Mouse (Mus musculus) forebrain, embryonic 14.5 days (tissue): Measurements from ENCODE around the gene Phkg1. TPM values are rescaled to one million over a fixed set of nuclear protein-coding genes. Genes with fewer than 3 reads are reported as not detected.
"Not testable (repeated sequence)": the region's sequence is repeated elsewhere in the genome, so short reads cannot be mapped to it uniquely, and the experiment has no call there.

Source experiments
- ATAC-seq: fragments of 200-750 bp; cut with Nextera tagmentation; 2 replicates; pipeline ENCODE4 v1.8.0; 2017; ENCODE audit warnings: mild to moderate bottlenecking, moderate library complexity
- DNase-seq: peaks from one replicate; pipeline ENCODE4 v3.0.0-alpha.2; 2015; ENCODE audit warnings: low spot score
- H3K27ac ChIP-seq: fragments of 300-500 bp; sonication (generic); 2 replicates; pipeline ENCODE4 v1.5.1; 2014; ENCODE audit warnings: low read depth, mild to moderate bottlenecking, control low read depth, low read length, moderate library complexity
- H3K27me3 ChIP-seq: fragments of 300-500 bp; sonication (generic); replicated peaks from 2 replicates; pipeline ENCODE4 v1.6.1; 2014; ENCODE audit warnings: low read length, control low read depth, mixed read lengths; ENCODE audit not compliant: control insufficient read depth, insufficient read depth
- H3K36me3 ChIP-seq: fragments of 300-500 bp; sonication (generic); 2 replicates; pipeline ENCODE4 v1.6.1; 2014; ENCODE audit warnings: low read length, control low read depth; ENCODE audit not compliant: control insufficient read depth, insufficient read depth
- H3K4me1 ChIP-seq: fragments of 300-500 bp; sonication (generic); 2 replicates; pipeline ENCODE4 v1.6.1; 2014; ENCODE audit warnings: antibody characterized with exemption, low read length, control low read depth; ENCODE audit not compliant: control insufficient read depth, insufficient read depth
- H3K4me2 ChIP-seq: fragments of 300-500 bp; sonication (generic); 2 replicates; pipeline ENCODE4 v1.6.1; 2014; ENCODE audit warnings: mild to moderate bottlenecking, control low read depth, low read length
- H3K4me3 ChIP-seq: fragments of 300-500 bp; sonication (generic); 2 replicates; pipeline ENCODE4 v1.5.1; 2014; ENCODE audit warnings: low read depth, low read length, control low read depth
- H3K9ac ChIP-seq: fragments of 300-500 bp; sonication (generic); 2 replicates; pipeline ENCODE4 v1.6.1; 2014; ENCODE audit warnings: mild to moderate bottlenecking, low read length, control low read depth, moderate library complexity
- H3K9me3 ChIP-seq: fragments of 300-500 bp; sonication (generic); replicated peaks from 2 replicates; pipeline ENCODE4 v1.6.1; 2016; ENCODE audit warnings: low read length, control low read depth, mixed read lengths; ENCODE audit not compliant: control insufficient read depth
- WGBS: fragments of 180-500 bp; shearing (Covaris S2); extraction: QIAGEN DNeasy Blood & Tissue Kit; methylation state at CpG from one replicate; pipeline ENCODE4 v1.1.7; 2014; 5-methylcytosine and 5-hydroxymethylcytosine counted together
- polyA plus RNA-seq: library from polyadenylated mRNA; unstranded; fragments of >200 nt; fragmentation: Nextera tagmentation; extraction: Ambion mirVana; gene quantifications from 2 replicates; pipeline ENCODE4 v1.2.1, GENCODE M21; 2014

Phkg1 gene
- polyA plus RNA-seq, 1 experiment from 2014 or later, result 0.09 TPM

- no peaks in the 10 kb centered on the region for H3K27me3 ChIP-seq
- H3K9ac ChIP-seq, result no peak overlapping the region
- H3K4me2 ChIP-seq, result no peak overlapping the region
Observed at GRCm38 (mm10) chr5:129929924-129930855, 31.8 kb upstream of the Phkg1 start.

GRCm38 (mm10) chr5:129925933-129926332, 27.6 kb upstream of the Phkg1 start:
- no peak for DNase-seq
- no peak overlapping the region for H3K27ac ChIP-seq
- no peak for ATAC-seq
- H3K4me3 ChIP-seq, result no peak overlapping the region
- no peaks in the 10 kb centered on the region for H3K27me3 ChIP-seq
- no peaks in the 10 kb centered on the region for H3K9me3 ChIP-seq
- no peak overlapping the region for H3K4me2 ChIP-seq
- WGBS, result 82% methylated on average over 5 of the region's 5 CpGs
- no peaks in the 10 kb centered on the region for H3K36me3 ChIP-seq
- no peak overlapping the region for H3K9ac ChIP-seq
- H3K4me1 ChIP-seq, result no peaks in the 10 kb centered on the region

More at GRCm38 (mm10) chr5:129929924-129930855, 31.8 kb upstream of the Phkg1 start:
- Histone ChIP-seq H3K36me3 (no peaks in the 10 kb centered on the region), H3K27ac (no peak overlapping the region), H3K4me3 (no peak overlapping the region), H3K9me3 (no peaks in the 10 kb centered on the region), H3K4me1 (no peaks in the 10 kb centered on the region)
- WGBS, result 32% methylated on average over 9 of the region's 9 CpGs
- ATAC-seq (no peak; the same call in 1 of the 2 replicates), DNase-seq (no peak)

DNA sequence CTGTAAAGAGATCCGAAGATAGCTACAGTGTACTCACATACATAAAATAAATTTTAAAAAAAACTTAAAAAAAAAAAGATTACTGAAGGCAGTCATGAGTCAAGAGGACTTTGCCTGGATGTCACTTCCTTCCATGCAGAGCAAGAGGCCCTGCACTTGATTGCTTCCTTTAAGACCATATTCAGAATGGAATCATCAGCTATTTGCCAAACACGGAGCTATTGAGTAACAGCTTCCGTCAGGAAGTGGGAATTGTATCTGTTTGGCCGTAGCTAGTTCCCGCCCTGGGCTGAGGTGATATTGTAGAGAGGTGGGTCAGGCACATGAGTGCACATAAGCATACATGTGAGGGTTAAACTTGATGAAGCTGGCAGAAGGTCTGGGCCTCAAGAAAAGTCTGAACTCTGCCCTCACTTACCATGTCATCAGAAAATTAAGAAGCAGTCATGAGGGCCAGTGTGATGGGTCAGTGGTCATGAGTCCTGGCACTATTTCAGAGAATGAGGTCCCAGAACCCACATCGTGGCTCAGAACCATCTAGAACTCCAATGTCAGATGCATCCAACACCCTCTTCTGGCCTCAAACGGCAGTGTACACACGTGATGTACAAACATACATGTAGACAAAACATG, 26.6 kb upstream of the Phkg1 start:
- H3K27me3 ChIP-seq, result no peaks in the 10 kb centered on the region
- H3K4me3 ChIP-seq, result no peak overlapping the region
- H3K36me3 ChIP-seq, result no peaks in the 10 kb centered on the region
- no peak overlapping the region for H3K4me2 ChIP-seq
- H3K9ac ChIP-seq, result no peak overlapping the region
- DNase-seq (no peak), ATAC-seq (no peak)
- 88% methylated on average over 8 of the region's 8 CpGs for WGBS
- no peaks in the 10 kb centered on the region for H3K4me1 ChIP-seq
- no peaks in the 10 kb centered on the region for H3K9me3 ChIP-seq
- H3K27ac ChIP-seq, result no peak overlapping the region

DNA sequence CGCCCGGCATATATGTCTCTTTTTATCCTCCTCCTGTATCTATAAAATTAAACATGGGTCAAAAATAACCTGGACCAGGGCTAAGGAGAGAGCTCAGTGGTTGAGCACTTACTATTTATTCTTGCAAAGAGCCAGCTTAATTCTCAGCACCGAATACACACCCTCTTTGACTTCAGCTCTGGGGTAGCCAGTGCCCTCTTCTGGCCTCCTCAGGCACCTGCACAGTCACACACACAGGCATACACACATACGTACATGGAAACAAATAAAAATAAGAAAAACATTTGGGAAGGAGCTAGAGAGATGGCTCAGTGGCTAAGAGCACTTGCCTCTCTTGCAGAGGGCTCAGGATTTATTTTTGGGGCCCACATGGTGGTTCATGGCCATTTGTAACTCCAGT, 23.6 kb upstream of the Phkg1 start:
- H3K9me3 ChIP-seq, result no peaks in the 10 kb centered on the region
- no peak overlapping the region for H3K4me2 ChIP-seq
- no peak overlapping the region for H3K9ac ChIP-seq
- no peak overlapping the region for H3K4me3 ChIP-seq
- H3K36me3 ChIP-seq, result no peaks in the 10 kb centered on the region
- DNase-seq, result no peak
- H3K27ac ChIP-seq, result no peak overlapping the region
- WGBS, result 95% methylated on average over 4 of the region's 4 CpGs
- no peak for ATAC-seq
- H3K4me1 ChIP-seq, result no peaks in the 10 kb centered on the region
- no peaks in the 10 kb centered on the region for H3K27me3 ChIP-seq

- no peaks in the 10 kb centered on the region for H3K4me1 ChIP-seq
- H3K27me3 ChIP-seq, result no peaks in the 10 kb centered on the region
- no peaks in the 10 kb centered on the region for H3K36me3 ChIP-seq
- DNase-seq, result no peak
- H3K27ac ChIP-seq, result no peak overlapping the region
- 73% methylated on average over 8 of the region's 8 CpGs for WGBS
- no peaks in the 10 kb centered on the region for H3K9me3 ChIP-seq
- no peak overlapping the region for H3K4me2 ChIP-seq
- H3K4me3 ChIP-seq, result no peak overlapping the region
- no peak overlapping the region for H3K9ac ChIP-seq
- no peak for ATAC-seq
Observed at GRCm38 (mm10) chr5:129919320-129919719, 21.0 kb upstream of the Phkg1 start.

- ATAC-seq (no peak), DNase-seq (no peak)
- Histone ChIP-seq H3K9me3 (no peaks in the 10 kb centered on the region), H3K4me2 (no peak overlapping the region), H3K27ac (no peak overlapping the region), H3K4me1 (no peaks in the 10 kb centered on the region), H3K36me3 (no peaks in the 10 kb centered on the region), H3K9ac (no peak overlapping the region), H3K27me3 (no peaks in the 10 kb centered on the region), H3K4me3 (no peak overlapping the region)
- 84% methylated on average over 9 of the region's 9 CpGs for WGBS
Observed at GRCm38 (mm10) chr5:129918752-129919151, 20.4 kb upstream of the Phkg1 start.

DNA sequence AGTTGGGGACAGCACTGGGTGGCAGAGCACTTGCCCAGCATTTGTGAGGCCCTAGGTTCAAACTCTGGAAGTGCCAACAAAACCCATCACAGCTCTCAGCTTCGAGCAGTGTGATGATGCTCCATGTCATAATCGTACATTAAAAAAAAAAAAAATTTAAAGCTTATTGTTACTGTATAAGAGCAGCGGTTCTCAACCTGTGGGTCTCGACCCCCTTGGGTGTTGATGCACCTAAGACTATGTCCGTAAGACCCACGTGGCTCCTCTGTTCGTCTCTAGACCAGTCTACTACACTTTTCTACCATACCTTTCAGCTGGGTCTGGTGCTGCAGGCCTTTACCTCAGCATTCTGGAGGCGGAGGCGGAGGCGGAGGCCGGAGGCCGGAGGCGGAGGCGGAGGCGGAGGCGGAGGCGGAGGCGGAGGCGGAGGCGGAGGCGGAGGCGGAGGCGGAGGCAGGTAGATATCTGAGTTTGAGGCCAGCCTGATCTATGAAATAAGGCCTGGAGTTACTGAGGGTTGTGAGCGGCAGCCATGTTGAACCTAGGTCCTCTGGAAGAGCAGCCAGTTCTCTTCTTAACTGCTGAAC, 19.8 kb upstream of the Phkg1 start:
- ATAC-seq (no peak), DNase-seq (no peak)
- Histone ChIP-seq H3K36me3 (no peaks in the 10 kb centered on the region), H3K9me3 (no peaks in the 10 kb centered on the region), H3K27me3 (no peaks in the 10 kb centered on the region), H3K4me1 (no peaks in the 10 kb centered on the region), H3K4me3 (no peak overlapping the region), H3K9ac (no peak overlapping the region), H3K27ac (no peak overlapping the region), H3K4me2 (no peak overlapping the region)
- 90% methylated on average over 24 of the region's 24 CpGs for WGBS

DNA sequence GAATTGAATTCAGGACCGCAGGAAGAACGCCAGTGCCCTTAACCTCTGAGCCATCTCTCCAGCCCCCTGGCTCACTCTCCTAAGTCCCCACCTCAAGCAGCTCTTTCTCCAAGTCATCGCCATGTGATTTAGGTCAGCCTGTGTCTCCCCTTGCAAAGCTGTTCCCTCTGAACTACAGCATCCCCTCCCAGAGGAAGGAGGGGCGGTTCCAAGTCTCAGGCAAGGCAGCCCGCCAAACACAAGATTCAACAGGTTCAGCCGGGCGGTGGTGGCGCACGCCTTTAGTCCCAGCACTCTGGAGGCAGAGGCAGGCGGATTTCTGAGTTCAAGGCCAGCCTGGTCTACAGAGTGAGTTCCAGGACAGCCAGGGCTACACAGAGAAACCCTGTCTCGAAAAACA, 17.1 kb upstream of the Phkg1 start:
- not testable (repeated sequence) for DNase-seq

GRCm38 (mm10) chr5:129914024-129914423, 15.7 kb upstream of the Phkg1 start:
- ATAC-seq (no peak), DNase-seq (peak; percentile 35)
- H3K27me3 ChIP-seq, result no peaks in the 10 kb centered on the region
- 41% methylated on average over 2 of the region's 2 CpGs for WGBS
- H3K9me3 ChIP-seq, result no peaks in the 10 kb centered on the region
- H3K27ac ChIP-seq, result no peak overlapping the region
- no peaks in the 10 kb centered on the region for H3K4me1 ChIP-seq
- no peaks in the 10 kb centered on the region for H3K36me3 ChIP-seq
- no peak overlapping the region for H3K9ac ChIP-seq
- H3K4me2 ChIP-seq, result no peak overlapping the region
- H3K4me3 ChIP-seq, result no peak overlapping the region

More for the DNA sequence above, 17.1 kb upstream of the Phkg1 start:
- H3K27me3 ChIP-seq, H3K36me3 ChIP-seq, H3K4me3 ChIP-seq, H3K9me3 ChIP-seq, H3K4me1 ChIP-seq, H3K4me2 ChIP-seq, ATAC-seq, H3K27ac ChIP-seq, H3K9ac ChIP-seq: not testable (repeated sequence)
- WGBS, result 85% methylated on average over 11 of the region's 11 CpGs
